Mouse (Mus musculus): ENCODE measurements around the gene Plk5.
A peak's percentile ranks its signal among the peaks of the same experiment; 100 is the strongest.

Plk5 gene

GRCm38 (mm10) chr10:80356737-80357136 is 478 bp downstream of the Plk5 start:
- no peak for DNase-seq (ENCODE audit: low read depth, low spot score)

GRCm38 (mm10) chr10:80357336-80357735 is 1.1 kb downstream of the Plk5 start:
- DNase-seq (ENCODE audit: low read depth, low spot score) = no peak

GRCm38 (mm10) chr10:80357994-80358639 is 1.9 kb downstream of the Plk5 start:
- DNase-seq (ENCODE audit: low read depth, low spot score) = no peak

- DNase-seq (ENCODE audit: low read depth, low spot score) = no peak
Measured at GRCm38 (mm10) chr10:80363734-80364133, 7.5 kb downstream of the Plk5 start.

GRCm38 (mm10) chr10:80365736-80366135 is 9.5 kb downstream of the Plk5 start:
- no peak for DNase-seq (ENCODE audit: low read depth, low spot score)

- peak; percentile 44 for DNase-seq (ENCODE audit: low read depth, low spot score)
Measured at GRCm38 (mm10) chr10:80367954-80368353, 11.7 kb downstream of the Plk5 start.

- peak; percentile 50 for DNase-seq (ENCODE audit: low read depth, low spot score)
Measured at GRCm38 (mm10) chr10:80368392-80368791, 12.1 kb downstream of the Plk5 start.

- peak; percentile 42 for DNase-seq (ENCODE audit: low read depth, low spot score)
Measured at GRCm38 (mm10) chr10:80369995-80370747, 13.9 kb downstream of the Plk5 start.

- peak; percentile 48 for DNase-seq (ENCODE audit: low read depth, low spot score)
Measured at GRCm38 (mm10) chr10:80371411-80371966, 15.2 kb downstream of the Plk5 start.

- DNase-seq (ENCODE audit: low read depth, low spot score) = no peak
Measured at GRCm38 (mm10) chr10:80371983-80372382, 15.7 kb downstream of the Plk5 start.

- DNase-seq (ENCODE audit: low read depth, low spot score) = no peak
Measured at GRCm38 (mm10) chr10:80372706-80373105, 16.4 kb downstream of the Plk5 start.

- DNase-seq (ENCODE audit: low read depth, low spot score) = peak; percentile 50
Measured at GRCm38 (mm10) chr10:80374063-80374462, 17.8 kb downstream of the Plk5 start.

GRCm38 (mm10) chr10:80376160-80376559 is 19.9 kb downstream of the Plk5 start:
- DNase-seq (ENCODE audit: low read depth, low spot score) = peak; percentile 90

GRCm38 (mm10) chr10:80377716-80378115 is 21.5 kb downstream of the Plk5 start:
- peak; percentile 42 for DNase-seq (ENCODE audit: low read depth, low spot score)

GRCm38 (mm10) chr10:80382641-80383365 is 26.5 kb downstream of the Plk5 start:
- DNase-seq (ENCODE audit: low read depth, low spot score) = no peak

- DNase-seq (ENCODE audit: low read depth, low spot score) = no peak
Measured at GRCm38 (mm10) chr10:80383431-80383830, 27.2 kb downstream of the Plk5 start.

- DNase-seq (ENCODE audit: low read depth, low spot score) = no peak
Measured at GRCm38 (mm10) chr10:80384115-80384639, 27.9 kb downstream of the Plk5 start.

- DNase-seq (ENCODE audit: low read depth, low spot score) = no peak
Measured at GRCm38 (mm10) chr10:80384709-80385108, 28.4 kb downstream of the Plk5 start.

GRCm38 (mm10) chr10:80385310-80385709 is 29.1 kb downstream of the Plk5 start:
- no peak for DNase-seq (ENCODE audit: low read depth, low spot score)

- no peak for DNase-seq (ENCODE audit: low read depth, low spot score)
Measured at GRCm38 (mm10) chr10:80385811-80386734, 29.8 kb downstream of the Plk5 start.
